Mouse (Mus musculus): ENCODE results near the gene Gm20854. TPM values are rescaled to one million over a fixed set of nuclear protein-coding genes. Genes with fewer than 3 reads are reported as not detected.
"Not testable (repeated sequence)": the region's sequence is repeated elsewhere in the genome, so short reads cannot be mapped to it uniquely, and the experiment has no call there.

Gene Gm20854
- total RNA-seq (2021): not detected
- long read RNA-seq, experiment 1: 0 reads
- long read RNA-seq, experiment 2: 0 reads

- DNase-seq (ENCODE audit: low spot score in 2 of 2): not testable (repeated sequence)
Observed at GRCm38 (mm10) chrY:85530808-85531207, at the start of gene Gm20854. TSS of gene Gm20854 (minus strand) at chrY:85530908.

Data from gastrocnemius, postnatal 4 days (tissue).